Mouse (Mus musculus): ENCODE measurements around the gene Mov10l1.

DNA sequence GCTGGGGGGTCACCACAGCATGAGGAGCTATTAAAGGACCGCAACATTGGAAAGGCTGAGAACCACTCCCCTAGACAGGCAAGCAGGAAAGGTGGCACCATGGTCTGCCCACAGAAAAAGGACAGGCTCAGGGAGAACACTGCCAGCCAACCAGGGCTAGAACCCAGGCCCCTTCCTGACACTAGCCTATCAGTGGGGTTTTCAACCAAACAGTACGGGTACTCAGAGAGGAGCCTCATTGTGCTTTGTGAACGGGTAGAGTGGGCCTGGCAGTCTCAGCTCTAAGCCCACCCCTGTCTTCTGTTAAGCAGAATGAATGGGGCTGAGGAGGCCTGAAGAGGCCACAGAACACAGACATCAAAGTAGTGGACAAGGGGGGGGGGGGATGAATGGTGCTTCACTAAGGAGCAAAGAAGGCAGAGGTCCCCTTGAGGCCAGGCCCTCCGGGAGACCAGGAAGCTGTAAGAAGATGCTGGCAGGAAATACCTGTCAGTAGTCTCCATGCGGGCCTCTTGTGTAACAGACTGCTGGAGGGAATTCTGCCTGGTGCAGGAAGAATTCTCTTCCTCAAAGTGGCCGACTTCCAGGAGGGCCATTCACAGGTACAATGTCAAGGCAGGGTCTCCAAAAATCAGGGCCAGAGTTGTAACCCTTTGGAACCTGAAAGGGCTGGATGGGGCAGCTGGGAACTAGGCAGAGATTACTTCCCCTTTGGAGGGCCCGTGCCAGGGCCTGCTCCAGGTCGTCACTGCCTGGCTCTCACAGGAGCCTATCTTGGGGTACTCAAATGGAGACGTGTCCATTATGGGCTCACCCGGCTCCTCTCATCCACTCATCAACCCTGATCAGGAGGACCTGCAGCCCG is 92.1 kb downstream of the Mov10l1 start, which contains the start of gene Trabd:
- TF ChIP-seq CTCF (IDR thresholded peaks at IDR 0.05; ENCODE audit: low read depth, low read length) (no peak), POLR2A (IDR thresholded peaks at IDR 0.05; ENCODE audit: extremely low read depth, insufficient read depth, low read length) (no peak)

All from liver, adult 2 months (tissue).